ENCODE assay signal across 24 mouse cellular contexts in genomic region chr12:71460643-71461042, GRCm38 (mm10).
DNase-seq lines count a peak whose midpoint lies in the region; ATAC-seq and TF ChIP-seq lines count a peak whose summit lies in the region.
"Had no signal": no experiment of that assay in that cellular context is flagged by ENCODE, and none has a peak within 500 bp of the region (broad histone marks: within the 10 kb centered on the region; RNA-seq: fewer than 3 reads in every experiment).

No protein-coding gene starts in this region.

- H3K9ac ChIP-seq in ES-Bruce4 (ENCODE audit: low read depth, poor library complexity, severe bottlenecking), result no peak overlapping the region
- no peak overlapping the region for H3K9ac ChIP-seq in kidney, embryonic 15.5 days
- H3K9ac ChIP-seq in liver, embryonic 11.5 days (ENCODE audit: low read depth, low read length), result no peak overlapping the region
- H3K9ac ChIP-seq: embryonic facial prominence, embryonic 12.5 days; forebrain, embryonic 12.5 days had no signal

- no peaks in the 10 kb centered on the region for H3K9me3 ChIP-seq in ES-Bruce4 (replicated peaks; ENCODE audit: control insufficient read depth, insufficient read depth, low read length, poor library complexity, severe bottlenecking)
- H3K9me3 ChIP-seq in kidney, embryonic 15.5 days (replicated peaks), result no peaks in the 10 kb centered on the region
- H3K9me3 ChIP-seq in liver, embryonic 11.5 days (ENCODE audit: control insufficient read depth, low read length), result no peaks in the 10 kb centered on the region
- H3K9me3 ChIP-seq: embryonic facial prominence, embryonic 10.5 days; embryonic facial prominence, embryonic 12.5 days; forebrain, embryonic 10.5 days; forebrain, embryonic 12.5 days; G1E had no signal

- peak; percentile 82 for TF ChIP-seq EP300 in ES-Bruce4 (IDR thresholded peaks at IDR 0.05; ENCODE audit: insufficient read depth, low read depth, low read length)

- ATAC-seq in kidney, embryonic 15.5 days (replicated peaks; ENCODE audit: low FRiP score), result no peak
- no peak for ATAC-seq in liver, embryonic 11.5 days (replicated peaks; ENCODE audit: low FRiP score)
- ATAC-seq: activated CD4-positive, CD25-positive, alpha-beta regulatory T cell, adult 4 months; forebrain, embryonic 14.5 days; forebrain, embryonic 16.5 days; Patski had no signal

- DNase-seq in ES-CJ7 (ENCODE audit: low read depth, low spot score) (peak; percentile 81), R1 (ENCODE audit: low read depth, low spot score) (peak; percentile 72)
- DNase-seq in urinary bladder, postnatal 36 days (ENCODE audit: low spot score in 2 of 2), result no peak
- no peak for DNase-seq in liver, embryonic 11.5 days (ENCODE audit: low spot score)
- DNase-seq: adrenal gland, adult 8-10 months; adrenal gland, postnatal 14 days; adrenal gland, postnatal 36 days; cerebellum, adult 11-12 months; cerebellum, adult 2 months; cerebellum, adult 9-10 months; cerebellum, postnatal 10 days; cerebellum, postnatal 25 days had no signal

- no peak for TF ChIP-seq CTCF in ES-Bruce4 (IDR thresholded peaks at IDR 0.05; ENCODE audit: low read depth, low read length)

- peaks cover 3% of the 10 kb centered on the region for H3K4me1 ChIP-seq in ES-Bruce4 (ENCODE audit: control insufficient read depth, insufficient read depth, low read length)
- 0 out of 2 replicates have a peak, but pooled peaks cover 4% of the 10 kb centered on the region for H3K4me1 ChIP-seq in kidney, embryonic 15.5 days
- H3K4me1 ChIP-seq in liver, embryonic 11.5 days (replicated peaks; ENCODE audit: control insufficient read depth, insufficient read depth, low read length), result no peaks in the 10 kb centered on the region
- H3K4me1 ChIP-seq: embryonic facial prominence, embryonic 12.5 days; forebrain, embryonic 10.5 days had no signal

- no peaks in the 10 kb centered on the region for H3K36me3 ChIP-seq in ES-Bruce4 (ENCODE audit: control insufficient read depth, insufficient read depth, low read length, poor library complexity, severe bottlenecking)
- no peaks in the 10 kb centered on the region for H3K36me3 ChIP-seq in kidney, embryonic 15.5 days
- H3K36me3 ChIP-seq in liver, embryonic 11.5 days (ENCODE audit: control insufficient read depth, insufficient read depth, low read length), result no peaks in the 10 kb centered on the region
- H3K36me3 ChIP-seq: embryonic facial prominence, embryonic 10.5 days; embryonic facial prominence, embryonic 12.5 days; forebrain, embryonic 10.5 days; forebrain, embryonic 12.5 days; G1E had no signal

- TF ChIP-seq POLR2A in ES-Bruce4 (IDR thresholded peaks at IDR 0.05; ENCODE audit: insufficient read depth, low read length), result no peak

- H3K27ac ChIP-seq in ES-Bruce4 (ENCODE audit: insufficient read depth, low read length), result peak overlapping the region; percentile 74
- H3K27ac ChIP-seq in kidney, embryonic 15.5 days, result no peak overlapping the region
- H3K27ac ChIP-seq in liver, embryonic 11.5 days (ENCODE audit: low read depth, low read length), result no peak overlapping the region
- H3K27ac ChIP-seq: embryonic facial prominence, embryonic 10.5 days; embryonic facial prominence, embryonic 12.5 days; forebrain, embryonic 10.5 days; forebrain, embryonic 12.5 days had no signal

- H3K4me3 ChIP-seq in ES-Bruce4 (ENCODE audit: low read depth, low read length), result no peak overlapping the region
- H3K4me3 ChIP-seq in kidney, embryonic 15.5 days (replicated peaks), result no peak overlapping the region
- H3K4me3 ChIP-seq in liver, embryonic 11.5 days (ENCODE audit: low read depth, low read length), result no peak overlapping the region
- H3K4me3 ChIP-seq: embryonic facial prominence, embryonic 10.5 days; embryonic facial prominence, embryonic 12.5 days; erythroblast, embryonic 14.5 days; forebrain, embryonic 10.5 days; forebrain, embryonic 12.5 days had no signal

- H3K4me2 ChIP-seq in kidney, embryonic 15.5 days, result no peak overlapping the region
- H3K4me2 ChIP-seq in liver, embryonic 11.5 days, result no peak overlapping the region
- H3K4me2 ChIP-seq: embryonic facial prominence, embryonic 12.5 days; forebrain, embryonic 12.5 days had no signal

- WGBS in kidney, embryonic 15.5 days, result 58% methylated on average over 6 of the region's 6 CpGs
- 60% methylated on average over 6 of the region's 6 CpGs for WGBS in liver, embryonic 11.5 days

- H3K27me3 ChIP-seq in ES-Bruce4 (ENCODE audit: control insufficient read depth, insufficient read depth, low read length, poor library complexity, severe bottlenecking), result no peaks in the 10 kb centered on the region
- no peaks in the 10 kb centered on the region for H3K27me3 ChIP-seq in kidney, embryonic 15.5 days
- H3K27me3 ChIP-seq in liver, embryonic 11.5 days (replicated peaks; ENCODE audit: control insufficient read depth, insufficient read depth, low read length), result no peaks in the 10 kb centered on the region; the same call in 1 of the 2 replicates
- H3K27me3 ChIP-seq: embryonic facial prominence, embryonic 12.5 days; Patski had no signal

Comparison
In these comparisons a context has a peak if more than half of its experiments do, and no peak if none do; other contexts are left out.
1. DNase-seq: peak in ES-CJ7 (single experiment) and R1 (single experiment); none in urinary bladder, postnatal 36 days (0 of 2) and liver, embryonic 11.5 days (single experiment).